Mouse (Mus musculus): ENCODE measurements at regions not wholly inside any gene's neighbourhood (a gene's known extent, or its start where the extent isn't known, plus 50 kb on each side); places are given as distances from the start of the nearest gene placed in this dataset.

DNA sequence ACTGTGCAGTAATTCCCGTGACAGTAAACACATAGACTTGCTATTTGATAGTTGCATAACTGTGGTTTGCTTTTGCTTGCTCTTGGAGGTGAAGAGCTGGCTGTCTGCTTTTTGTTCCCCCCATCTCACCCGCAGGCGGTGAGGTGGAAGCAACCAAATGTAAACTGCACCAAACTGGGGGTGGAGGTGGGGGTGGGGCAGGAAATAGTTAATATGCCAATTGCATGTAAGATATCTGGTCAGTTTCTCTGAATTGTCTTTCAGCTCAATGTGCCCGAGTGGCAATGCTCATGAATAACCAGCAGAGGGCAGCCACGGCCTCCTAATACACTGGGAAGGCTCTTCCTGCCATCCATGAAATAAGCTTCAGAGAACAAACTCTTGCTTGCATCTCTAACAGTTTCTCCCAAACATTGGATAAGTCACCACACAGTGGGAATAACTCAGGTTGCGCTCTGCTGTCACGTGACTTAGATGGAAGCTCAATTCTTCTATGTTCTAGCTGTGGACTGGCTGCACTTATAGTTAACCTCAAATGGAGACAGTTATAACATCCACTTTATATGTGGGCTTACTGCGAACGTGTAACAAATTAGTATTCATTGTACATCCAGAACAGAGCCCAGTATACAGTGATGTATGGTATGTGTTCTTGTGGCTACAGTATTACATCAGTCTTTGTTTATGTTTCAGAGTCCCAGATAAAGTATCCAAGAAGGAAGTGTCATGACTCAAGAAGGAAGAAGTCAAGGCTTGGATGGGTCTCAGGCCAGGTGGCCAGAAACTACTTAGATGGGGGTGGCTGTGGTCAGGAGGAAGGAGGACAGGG, 62.0 kb upstream of the Egflam start:
- Histone ChIP-seq H3K4me3 (replicated peaks) (no peak overlapping the region), H3K9me3 (replicated peaks) (no peaks in the 10 kb centered on the region), H3K27ac (replicated peaks) (no peak overlapping the region), H3K4me1 (no peaks in the 10 kb centered on the region), H3K36me3 (no peaks in the 10 kb centered on the region), H3K4me2 (no peak overlapping the region), H3K9ac (replicated peaks) (no peak overlapping the region), H3K27me3 (replicated peaks) (peaks cover 3% of the 10 kb centered on the region; the same call in 1 of the 2 replicates)
- peak; percentile 86 for ATAC-seq (ENCODE audit: low FRiP score)
- 29% methylated on average over 9 of the region's 9 CpGs for WGBS

- Histone ChIP-seq H3K9me3 (replicated peaks) (no peaks in the 10 kb centered on the region), H3K27ac (replicated peaks) (no peak overlapping the region), H3K4me3 (replicated peaks) (no peak overlapping the region), H3K4me1 (no peaks in the 10 kb centered on the region), H3K4me2 (no peak overlapping the region), H3K27me3 (replicated peaks) (peaks cover 3% of the 10 kb centered on the region; the same call in 1 of the 2 replicates), H3K36me3 (no peaks in the 10 kb centered on the region), H3K9ac (replicated peaks) (no peak overlapping the region)
- 84% methylated on average over 18 of the region's 18 CpGs for WGBS
- ATAC-seq (ENCODE audit: low FRiP score), result no peak
Observed at GRCm38 (mm10) chr15:7462549-7462948, 64.4 kb upstream of the Egflam start.

DNA sequence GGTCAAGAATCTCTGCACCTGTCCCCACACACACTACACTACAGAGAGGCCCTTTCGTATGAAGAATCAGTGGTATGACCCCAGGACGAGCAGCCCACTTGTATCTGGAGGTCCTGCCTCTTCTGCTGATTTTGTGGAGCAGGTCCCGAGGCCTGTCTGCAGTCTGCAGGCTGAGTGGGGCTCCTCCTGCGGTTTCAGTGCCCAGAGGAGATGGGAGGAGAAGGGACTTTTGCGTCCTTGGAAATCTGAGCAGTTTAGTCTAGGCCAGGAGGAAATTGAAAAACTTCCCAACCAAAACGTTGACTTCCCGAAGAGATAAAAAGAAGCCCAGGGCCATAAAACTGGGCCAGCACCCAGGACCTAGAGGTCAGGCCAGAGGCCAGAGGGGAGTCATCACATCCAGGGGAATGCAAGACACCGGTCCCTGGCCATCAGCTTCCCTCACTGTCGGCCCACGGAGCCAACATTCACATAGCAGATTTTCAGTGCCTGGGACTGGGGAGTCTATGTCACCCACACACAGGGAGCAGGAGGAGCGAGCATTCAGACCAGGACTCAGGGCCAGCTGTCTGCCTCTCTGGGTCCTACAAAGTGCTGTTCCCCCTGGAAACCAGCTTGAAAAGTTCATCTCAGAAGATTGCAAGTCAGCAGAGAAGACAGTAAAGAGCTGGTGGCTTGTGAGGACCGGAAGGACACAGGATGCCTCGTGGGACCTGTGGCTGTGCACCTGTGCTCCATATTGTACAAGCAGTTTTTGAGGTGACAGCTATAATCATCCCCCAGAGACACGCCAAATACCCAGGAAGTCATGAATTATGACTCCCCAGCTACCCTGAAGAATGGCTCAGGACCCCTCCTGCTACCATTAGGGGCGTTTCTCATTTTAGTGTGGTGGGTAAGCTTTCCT, 65.5 kb upstream of the Egflam start:
- no peak for ATAC-seq (ENCODE audit: low FRiP score)
- no peaks in the 10 kb centered on the region for H3K9me3 ChIP-seq (replicated peaks)
- 60% methylated on average over 15 of the region's 15 CpGs for WGBS
- H3K27ac ChIP-seq (replicated peaks), result no peak overlapping the region
- H3K4me3 ChIP-seq (replicated peaks), result no peak overlapping the region
- no peaks in the 10 kb centered on the region for H3K36me3 ChIP-seq
- no peak overlapping the region for H3K4me2 ChIP-seq
- no peaks in the 10 kb centered on the region for H3K4me1 ChIP-seq
- peaks cover 3% of the 10 kb centered on the region; the same call in 1 of the 2 replicates for H3K27me3 ChIP-seq (replicated peaks)
- no peak overlapping the region for H3K9ac ChIP-seq (replicated peaks)

GRCm38 (mm10) chr15:7480211-7480610, 82.0 kb upstream of the Egflam start:
- Histone ChIP-seq H3K4me2 (no peak overlapping the region), H3K4me1 (no peaks in the 10 kb centered on the region), H3K4me3 (replicated peaks) (no peak overlapping the region), H3K9ac (replicated peaks) (no peak overlapping the region), H3K36me3 (no peaks in the 10 kb centered on the region), H3K27me3 (replicated peaks) (no peaks in the 10 kb centered on the region; the same call in 1 of the 2 replicates), H3K27ac (replicated peaks) (no peak overlapping the region), H3K9me3 (replicated peaks) (no peaks in the 10 kb centered on the region)
- ATAC-seq (ENCODE audit: low FRiP score), result peak; percentile 53
- WGBS, result 15% methylated on average over 11 of the region's 11 CpGs

DNA sequence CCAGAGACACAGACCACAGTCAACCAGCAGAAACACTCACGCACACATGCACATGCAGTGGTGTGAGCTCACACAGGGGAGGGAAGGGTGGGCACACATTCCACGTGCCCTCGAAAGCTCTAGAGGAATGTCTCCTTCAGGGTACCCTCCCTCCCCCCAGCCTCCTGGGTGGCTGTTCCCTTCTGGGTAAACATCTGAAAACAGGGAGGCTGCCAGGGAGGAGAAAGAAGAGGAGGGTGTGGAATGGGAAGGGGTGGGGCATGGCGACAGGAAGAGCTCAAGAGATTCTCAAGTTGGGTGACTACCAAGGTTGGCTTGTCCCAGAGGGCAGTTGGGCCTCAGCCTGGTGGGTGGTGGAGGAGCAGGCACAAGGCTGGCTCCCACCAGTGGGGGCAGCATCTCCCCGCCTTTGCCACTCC, 82.6 kb upstream of the Egflam start:
- Histone ChIP-seq H3K36me3 (no peaks in the 10 kb centered on the region), H3K27ac (replicated peaks) (no peak overlapping the region), H3K4me1 (no peaks in the 10 kb centered on the region), H3K27me3 (replicated peaks) (no peaks in the 10 kb centered on the region; the same call in 1 of the 2 replicates), H3K4me2 (no peak overlapping the region), H3K9me3 (replicated peaks) (no peaks in the 10 kb centered on the region), H3K4me3 (replicated peaks) (no peak overlapping the region), H3K9ac (replicated peaks) (no peak overlapping the region)
- 62% methylated on average over 5 of the region's 5 CpGs for WGBS
- no peak for ATAC-seq (ENCODE audit: low FRiP score)

DNA sequence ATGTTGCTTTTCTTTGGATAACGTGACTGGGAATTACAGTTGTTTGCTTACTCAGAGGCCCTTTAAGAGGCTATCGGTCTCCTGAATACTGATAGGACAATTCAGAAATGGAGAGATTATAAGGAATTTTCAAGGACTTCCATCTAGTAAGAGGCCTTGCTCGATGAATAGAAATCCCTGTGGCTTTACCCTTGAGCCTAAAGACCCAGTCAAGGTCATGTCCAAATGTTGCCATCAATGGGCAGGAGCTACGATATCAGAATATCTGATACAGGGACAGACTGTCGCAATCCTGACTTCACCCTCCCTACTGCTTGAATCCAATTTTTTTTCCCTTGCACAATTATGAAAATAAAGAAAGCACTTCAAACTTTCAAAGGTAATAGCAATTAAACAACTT, 85.5 kb upstream of the Egflam start:
- Histone ChIP-seq H3K4me3 (replicated peaks) (no peak overlapping the region), H3K36me3 (no peaks in the 10 kb centered on the region), H3K27me3 (replicated peaks) (no peaks in the 10 kb centered on the region), H3K27ac (replicated peaks) (no peak overlapping the region), H3K4me1 (no peaks in the 10 kb centered on the region), H3K4me2 (no peak overlapping the region), H3K9me3 (replicated peaks) (no peaks in the 10 kb centered on the region), H3K9ac (replicated peaks) (no peak overlapping the region)
- ATAC-seq (ENCODE audit: low FRiP score), result no peak
- WGBS, result 83% methylated on average over 5 of the region's 5 CpGs

GRCm38 (mm10) chr15:7491091-7491490, 92.9 kb upstream of the Egflam start:
- Histone ChIP-seq H3K36me3 (no peaks in the 10 kb centered on the region), H3K9me3 (replicated peaks) (no peaks in the 10 kb centered on the region), H3K4me3 (replicated peaks) (no peak overlapping the region), H3K27ac (replicated peaks) (no peak overlapping the region), H3K4me1 (no peaks in the 10 kb centered on the region), H3K27me3 (replicated peaks) (no peaks in the 10 kb centered on the region), H3K9ac (replicated peaks) (no peak overlapping the region), H3K4me2 (no peak overlapping the region)
- ATAC-seq (ENCODE audit: low FRiP score), result no peak
- WGBS, result 98% methylated on average over 7 of the region's 7 CpGs

GRCm38 (mm10) chr15:7493126-7493669, 95.0 kb upstream of the Egflam start:
- WGBS, result 83% methylated on average over 10 of the region's 10 CpGs
- H3K4me3 ChIP-seq (replicated peaks), result no peak overlapping the region
- no peaks in the 10 kb centered on the region for H3K36me3 ChIP-seq
- no peaks in the 10 kb centered on the region for H3K4me1 ChIP-seq
- ATAC-seq (ENCODE audit: low FRiP score), result no peak
- H3K9me3 ChIP-seq (replicated peaks), result no peaks in the 10 kb centered on the region
- H3K4me2 ChIP-seq, result no peak overlapping the region
- no peaks in the 10 kb centered on the region for H3K27me3 ChIP-seq (replicated peaks)
- no peak overlapping the region for H3K9ac ChIP-seq (replicated peaks)
- H3K27ac ChIP-seq (replicated peaks), result no peak overlapping the region

DNA sequence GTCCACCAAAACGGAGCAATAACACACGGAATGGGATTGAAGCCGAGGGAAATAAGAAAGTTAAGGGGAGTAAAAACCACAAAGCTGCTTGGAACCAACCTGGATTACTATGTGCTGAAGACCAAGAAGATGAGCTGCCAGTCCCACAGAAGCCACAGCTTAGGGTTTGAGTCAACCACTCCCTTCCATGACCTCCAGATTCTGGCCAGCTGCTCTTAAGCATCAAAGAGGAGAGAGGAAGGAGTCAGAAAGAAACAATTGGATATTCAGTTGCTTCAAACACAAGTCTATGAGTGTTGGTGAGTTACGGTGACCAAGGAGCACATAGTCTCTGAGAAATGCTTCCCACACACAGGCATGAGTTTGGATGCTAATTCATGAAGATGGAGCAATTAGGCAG, 99.7 kb upstream of the Egflam start:
- WGBS, result 97% methylated on average over 4 of the region's 4 CpGs
- Histone ChIP-seq H3K9ac (replicated peaks) (no peak overlapping the region), H3K4me3 (replicated peaks) (no peak overlapping the region), H3K4me1 (no peaks in the 10 kb centered on the region), H3K4me2 (no peak overlapping the region), H3K27me3 (replicated peaks) (no peaks in the 10 kb centered on the region), H3K27ac (replicated peaks) (no peak overlapping the region), H3K36me3 (no peaks in the 10 kb centered on the region), H3K9me3 (replicated peaks) (no peaks in the 10 kb centered on the region)
- no peak for ATAC-seq (ENCODE audit: low FRiP score)

GRCm38 (mm10) chr15:7508535-7508934, 110.3 kb upstream of the Egflam start:
- no peaks in the 10 kb centered on the region for H3K36me3 ChIP-seq
- peak; percentile 86; the same call in 1 of the 2 replicates for ATAC-seq (ENCODE audit: low FRiP score)
- no peak overlapping the region for H3K27ac ChIP-seq (replicated peaks)
- H3K4me1 ChIP-seq, result peaks cover 3% of the 10 kb centered on the region; the same call in 1 of the 2 replicates
- no peaks in the 10 kb centered on the region for H3K27me3 ChIP-seq (replicated peaks)
- no peaks in the 10 kb centered on the region for H3K9me3 ChIP-seq (replicated peaks)
- no peak overlapping the region for H3K4me3 ChIP-seq (replicated peaks)
- 14% methylated on average over 8 of the region's 8 CpGs for WGBS
- H3K4me2 ChIP-seq, result no peak overlapping the region
- H3K9ac ChIP-seq (replicated peaks), result no peak overlapping the region

- ATAC-seq (ENCODE audit: low FRiP score), result no peak
- no peak overlapping the region for H3K9ac ChIP-seq (replicated peaks)
- no peak overlapping the region for H3K4me3 ChIP-seq (replicated peaks)
- H3K36me3 ChIP-seq, result no peaks in the 10 kb centered on the region
- no peaks in the 10 kb centered on the region for H3K9me3 ChIP-seq (replicated peaks)
- H3K4me2 ChIP-seq, result no peak overlapping the region
- 84% methylated on average over 13 of the region's 13 CpGs for WGBS
- H3K27me3 ChIP-seq (replicated peaks), result no peaks in the 10 kb centered on the region
- no peaks in the 10 kb centered on the region for H3K4me1 ChIP-seq
- H3K27ac ChIP-seq (replicated peaks), result no peak overlapping the region
Observed at GRCm38 (mm10) chr15:7514743-7515273, 116.6 kb upstream of the Egflam start.

Measured in neural tube, embryonic 15.5 days (tissue).